Mouse (Mus musculus) cerebellum, adult 11-12 months (tissue): ENCODE data around the gene Gm28051.

Experiments used
- DNase-seq: peaks from one replicate; pipeline ENCODE4 v3.0.0; 2022

Gm28051 gene

GRCm38 (mm10) chr12:102757689-102758402 is at the start of gene Gm28051, which contains the start of the genes Gon7 and Ubr7:
Gene Gm28051 (minus strand): TSS chr12:102757765.
Gene Gon7 (minus strand): TSS chr12:102757803.
Gene Ubr7 (plus strand): TSS chr12:102757967.
- peak; percentile 97 for DNase-seq

- DNase-seq, result no peak
Measured at GRCm38 (mm10) chr12:102799528-102799927, 42.0 kb upstream of the Gm28051 start.

GRCm38 (mm10) chr12:102787927-102788326 is 30.4 kb upstream of the Gm28051 start:
- no peak for DNase-seq

DNA sequence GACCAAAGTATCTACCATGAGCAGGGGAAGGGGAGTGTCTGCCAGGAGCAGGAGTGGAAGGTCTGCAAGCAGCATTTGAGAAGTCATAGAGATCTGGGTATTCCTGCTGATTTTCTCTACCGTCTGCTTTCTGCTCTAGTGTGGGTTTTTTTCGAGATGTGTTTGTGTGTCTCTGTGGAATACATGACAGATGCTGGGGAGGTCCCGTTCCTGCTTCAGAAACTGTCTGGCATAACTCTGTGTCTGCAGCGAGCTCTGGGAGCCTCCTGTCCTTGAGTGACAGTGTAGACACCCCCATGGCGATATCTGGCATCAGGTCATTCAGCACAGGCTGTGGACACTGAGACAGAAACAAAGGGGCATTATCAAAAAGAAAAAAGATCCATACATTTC is 28.0 kb upstream of the Gm28051 start:
- DNase-seq, result no peak

GRCm38 (mm10) chr12:102784899-102785592 is 27.5 kb upstream of the Gm28051 start:
- no peak for DNase-seq

GRCm38 (mm10) chr12:102782841-102783240 is 25.3 kb upstream of the Gm28051 start:
- no peak for DNase-seq

- no peak for DNase-seq
Measured at GRCm38 (mm10) chr12:102779452-102779851, 21.9 kb upstream of the Gm28051 start.

- DNase-seq, result peak; percentile 22
Measured at GRCm38 (mm10) chr12:102778151-102778550, 20.6 kb upstream of the Gm28051 start.

DNA sequence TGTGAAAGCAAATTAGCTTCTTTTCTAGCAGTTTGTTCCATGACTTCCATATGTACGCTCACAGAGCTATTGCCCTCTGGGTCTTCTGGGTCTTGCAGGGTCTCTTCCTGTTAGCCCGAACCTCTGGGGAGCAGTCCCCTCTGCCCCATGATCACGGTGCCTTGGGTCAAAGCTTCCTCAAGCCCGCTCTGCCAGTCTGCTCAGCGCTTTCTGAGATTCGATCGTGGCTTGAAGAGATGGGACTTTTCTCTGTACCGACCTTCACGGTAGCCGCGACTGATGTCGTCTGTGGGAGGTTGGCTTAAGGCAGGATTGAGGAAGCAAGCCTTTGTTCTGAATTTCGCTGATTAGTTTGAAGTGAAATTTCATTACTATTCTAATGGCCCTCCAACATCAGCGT is 18.5 kb upstream of the Gm28051 start:
- no peak for DNase-seq

- DNase-seq, result no peak
Measured at GRCm38 (mm10) chr12:102772676-102773075, 15.1 kb upstream of the Gm28051 start.

- no peak for DNase-seq
Measured at GRCm38 (mm10) chr12:102771601-102772000, 14.0 kb upstream of the Gm28051 start.

- DNase-seq, result no peak
Measured at GRCm38 (mm10) chr12:102769000-102769399, 11.4 kb upstream of the Gm28051 start.

- no peak for DNase-seq
Measured at GRCm38 (mm10) chr12:102763696-102764095, 6.1 kb upstream of the Gm28051 start.

- no peak for DNase-seq
Measured at GRCm38 (mm10) chr12:102761668-102762067, 4.1 kb upstream of the Gm28051 start.

DNA sequence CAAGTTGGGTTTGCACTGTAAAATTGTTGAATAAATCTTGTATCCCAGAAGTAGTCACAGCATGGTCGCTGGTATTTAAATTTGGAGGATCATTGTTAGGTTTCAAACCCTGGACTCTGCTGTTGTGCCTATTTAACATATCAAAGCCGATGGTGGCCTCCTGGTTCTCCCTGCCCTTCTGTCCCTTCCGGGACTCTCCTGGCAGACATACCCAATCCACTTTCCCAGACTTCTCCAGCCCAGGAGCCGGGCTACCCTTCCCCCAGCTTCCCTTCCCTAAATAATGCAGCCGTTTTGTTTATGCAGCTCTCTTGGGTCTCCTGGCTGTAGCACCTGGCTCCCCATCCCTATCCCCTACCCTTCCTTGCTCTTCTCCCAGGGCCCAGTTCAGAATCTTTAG is 1.4 kb upstream of the Gm28051 start:
- no peak for DNase-seq

DNA sequence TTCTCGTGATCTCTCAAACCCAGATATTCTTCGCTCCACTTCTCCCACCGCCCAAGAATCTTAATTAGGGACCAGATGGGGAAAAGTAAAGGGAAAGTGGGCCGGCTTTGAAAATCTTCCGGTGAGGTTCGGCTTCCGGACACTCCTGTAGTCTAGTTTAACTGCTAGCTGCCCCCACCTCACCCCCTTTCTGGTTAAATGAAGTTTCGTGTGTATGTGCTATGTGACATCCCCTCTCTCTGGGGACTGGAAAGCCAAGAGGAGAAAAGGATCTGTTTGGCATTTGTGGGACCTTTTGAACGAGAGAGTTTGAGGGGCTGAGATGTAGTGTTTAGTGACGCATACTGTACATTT is 815 bp upstream of the Gm28051 start, which contains the start of gene Gm20604:
Gm20604 (minus strand) TSS at position 270 of the 354 bp plus-strand sequence.
- DNase-seq, result no peak

DNA sequence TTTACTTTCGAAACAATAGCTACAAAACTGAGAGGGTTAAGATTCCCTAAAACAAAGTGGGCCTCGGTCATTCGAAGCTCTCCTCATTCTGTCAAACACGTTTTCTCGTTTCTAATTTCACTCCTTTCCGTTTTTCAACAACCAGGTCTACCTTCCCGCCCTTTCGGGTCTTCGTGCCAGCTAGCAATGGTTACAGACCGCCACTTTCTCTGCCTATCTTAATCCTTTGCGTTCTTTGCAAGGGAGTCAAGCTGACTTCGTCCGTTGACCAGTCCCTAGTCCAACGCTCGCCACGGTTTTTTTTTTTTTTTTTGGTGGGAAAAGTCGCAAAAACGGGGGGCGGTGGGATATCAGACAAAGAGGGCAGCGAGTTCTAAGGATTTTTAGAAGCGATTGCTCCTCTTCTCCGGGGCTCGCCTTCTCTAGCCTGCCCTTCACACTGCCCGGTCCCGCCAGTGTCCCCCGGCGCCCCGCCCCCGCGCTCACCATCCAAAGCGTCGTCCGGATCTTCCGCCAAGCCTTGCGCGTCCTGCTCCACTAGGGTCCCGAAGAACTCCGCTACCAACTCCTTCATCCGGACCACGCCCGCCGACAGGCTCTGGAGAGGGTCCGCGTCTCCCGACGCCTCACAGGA is 393 bp downstream of the Gm28051 start:
- no peak for DNase-seq

DNA sequence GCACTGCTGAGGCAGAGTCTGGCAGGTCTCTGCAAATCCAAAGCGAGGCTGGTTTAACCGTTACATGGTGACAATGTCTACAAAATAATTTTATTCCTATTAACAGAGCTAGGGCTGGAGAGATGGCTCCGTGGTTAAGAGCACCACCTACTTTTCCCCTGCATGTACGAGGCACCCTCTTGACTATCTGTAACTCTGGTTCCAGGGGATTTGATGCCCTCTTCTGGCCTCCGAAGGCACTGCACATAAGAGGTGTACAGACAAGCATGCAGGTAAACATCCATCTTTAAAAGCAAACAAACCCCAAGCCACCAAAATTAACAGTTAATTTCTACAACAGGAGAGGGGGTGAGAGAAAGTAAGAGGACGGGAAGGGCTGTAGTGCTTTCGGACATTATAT is 1.3 kb downstream of the Gm28051 start:
- DNase-seq, result peak; percentile 51

DNA sequence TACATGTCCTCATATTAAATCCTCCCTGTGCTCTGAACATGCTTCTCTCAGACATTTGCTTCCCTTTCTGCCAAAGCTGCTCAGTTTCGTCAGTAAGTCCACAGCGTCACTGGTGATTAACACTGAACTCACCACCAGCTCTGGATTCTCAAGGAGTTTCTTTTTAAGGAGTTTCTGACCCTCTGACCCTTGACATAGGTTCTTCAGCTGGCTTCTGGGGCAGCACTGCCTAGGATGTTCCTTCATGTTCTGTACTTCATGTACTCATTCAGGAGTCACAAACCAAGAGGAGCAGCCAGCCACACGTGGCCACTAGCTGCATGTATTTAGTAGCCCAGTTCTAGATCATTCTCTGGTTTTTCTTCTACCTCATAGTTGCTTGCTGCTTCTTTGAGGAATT is 9.3 kb downstream of the Gm28051 start:
- no peak for DNase-seq

DNA sequence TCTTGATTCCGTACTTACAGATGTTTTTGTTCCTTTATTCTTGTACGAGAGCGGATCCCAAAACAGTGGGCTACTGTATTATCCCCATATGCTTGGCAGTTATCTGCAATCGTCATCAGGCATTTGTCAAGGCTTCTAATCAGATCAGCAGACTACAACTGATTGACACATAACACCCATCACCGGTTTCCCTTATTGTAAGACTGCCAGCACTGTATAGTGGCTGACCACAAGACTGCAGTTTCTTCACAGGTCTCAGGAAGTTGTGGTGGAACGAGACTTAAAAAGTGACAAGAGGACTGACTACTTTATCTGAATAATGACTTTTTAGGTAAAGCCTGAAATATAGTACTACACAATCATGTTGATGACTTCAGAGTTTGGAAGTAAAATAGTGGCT is 12.7 kb downstream of the Gm28051 start:
- no peak for DNase-seq

DNA sequence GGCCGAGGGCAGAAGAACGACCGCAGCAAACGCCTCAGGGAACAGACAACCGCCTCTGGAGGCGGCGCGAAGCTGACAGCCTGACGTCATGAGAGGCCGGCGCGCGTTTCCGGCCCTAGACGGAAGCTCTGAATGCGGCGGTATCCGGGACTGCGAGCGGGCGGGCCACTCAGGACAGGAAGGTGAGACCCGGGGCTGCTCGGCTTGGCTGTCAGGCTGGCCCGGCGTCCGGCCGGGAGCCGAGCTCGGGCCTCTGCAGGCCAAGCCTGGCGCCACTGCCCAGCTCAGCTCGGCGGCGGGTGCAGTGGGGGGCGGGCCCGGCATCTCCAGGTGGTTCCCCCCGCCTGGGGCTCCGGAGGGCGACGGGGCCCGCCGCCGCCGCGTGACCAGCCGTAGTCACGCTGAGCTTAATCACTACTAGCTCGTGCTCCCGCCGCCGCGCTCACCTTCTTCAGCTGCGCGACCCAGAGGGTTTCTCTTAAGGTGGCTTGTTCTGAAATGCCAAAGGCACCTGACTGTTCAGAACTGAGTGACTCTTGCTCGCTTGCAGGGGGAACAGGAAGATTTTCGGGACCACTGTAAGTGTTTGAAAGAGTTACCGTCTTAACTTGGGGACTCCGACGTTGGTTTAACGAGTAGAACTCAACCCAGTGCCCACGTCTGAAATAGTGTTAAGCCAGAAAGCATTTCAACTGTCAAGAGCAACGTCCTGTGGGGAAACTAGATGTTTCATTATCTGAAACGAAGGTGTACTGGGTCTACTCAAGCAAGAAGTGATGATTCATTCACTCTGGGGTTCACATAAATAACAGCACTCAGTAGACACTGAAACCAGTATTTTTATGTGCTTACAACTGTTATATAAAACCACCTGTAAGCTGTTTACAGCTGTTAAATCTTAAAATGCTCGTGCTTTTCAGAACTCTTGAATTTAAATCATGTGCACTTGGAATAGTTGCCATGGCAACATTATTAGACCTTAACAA is 13.7 kb downstream of the Gm28051 start, which contains the start of the genes Moap1 and Tmem251:
Moap1 (minus strand) TSS at position 73 of the 986 bp plus-strand sequence.
Tmem251 (plus strand) TSS at position 174 of the 986 bp plus-strand sequence.
- peak; percentile 89 for DNase-seq

DNA sequence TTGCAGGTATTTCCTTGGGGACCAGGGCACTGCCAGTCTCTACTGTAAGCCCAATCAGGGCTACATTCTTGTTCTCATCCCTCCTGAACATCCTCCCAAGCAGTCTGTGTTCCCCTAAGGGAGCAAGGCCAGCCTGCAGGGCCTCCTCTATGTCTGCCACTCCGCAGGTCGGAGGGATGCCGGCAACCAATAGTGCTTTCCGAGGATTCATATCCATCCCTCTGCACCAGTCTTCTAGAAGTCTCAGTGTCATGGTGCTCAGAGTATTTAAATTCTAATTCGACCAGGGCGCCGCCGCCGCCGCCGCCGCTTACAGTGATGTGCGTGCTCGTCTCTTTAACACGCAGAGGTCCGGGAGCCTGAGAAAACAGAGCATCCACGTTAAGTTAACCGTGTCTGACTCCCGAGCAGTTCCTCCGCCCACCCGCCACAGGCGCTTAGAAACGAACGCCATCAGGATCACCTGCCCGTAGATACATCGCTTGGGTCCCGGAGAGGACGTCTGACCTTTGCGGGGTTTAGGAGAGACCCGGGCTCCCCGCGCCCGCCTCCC is 14.5 kb downstream of the Gm28051 start:
- DNase-seq, result no peak
